Mouse (Mus musculus): ENCODE data around the gene Bcl7c. TPM values are rescaled to one million over a fixed set of nuclear protein-coding genes. Genes with fewer than 3 reads are reported as not detected.
"Not testable (repeated sequence)": the region's sequence is repeated elsewhere in the genome, so short reads cannot be mapped to it uniquely, and the experiment has no call there.

Gene Bcl7c
- polyA plus RNA-seq, 1 experiment from 2014 or later, result 55.5 TPM

DNA sequence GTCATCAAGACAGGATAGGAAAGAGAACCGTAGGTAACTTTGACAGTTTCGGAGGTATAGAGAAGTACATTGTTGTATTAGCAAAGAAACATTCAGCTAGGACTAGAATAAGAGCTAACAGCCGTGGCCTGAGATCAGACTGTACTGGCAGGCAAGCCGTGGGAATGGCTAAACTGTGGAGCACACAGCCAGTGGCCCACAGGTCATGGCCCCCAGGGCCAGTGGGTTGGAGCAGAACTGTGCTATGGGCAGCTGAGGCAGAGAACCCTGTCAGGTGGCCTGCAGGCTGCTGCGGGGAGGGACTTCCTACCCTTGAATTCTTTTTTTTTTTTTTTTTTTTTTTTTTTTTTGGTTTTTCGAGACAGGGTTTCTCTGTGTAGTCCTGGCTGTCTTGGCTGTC, 59.5 kb downstream of the Bcl7c start:
- DNase-seq (ENCODE audit: low spot score) (no peak), ATAC-seq (ENCODE audit: insufficient read depth, low FRiP score, low TSS enrichment) (no peak)
- no peak overlapping the region for H3K27ac ChIP-seq (ENCODE audit: low read depth, low read length)
- H3K4me1 ChIP-seq (ENCODE audit: control insufficient read depth, insufficient read depth, low read length), result no peaks in the 10 kb centered on the region
- H3K9ac ChIP-seq (ENCODE audit: low read length), result no peak overlapping the region
- no peaks in the 10 kb centered on the region for H3K9me3 ChIP-seq (ENCODE audit: control insufficient read depth, low read length)
- H3K4me2 ChIP-seq (ENCODE audit: low read depth), result no peak overlapping the region
- H3K36me3 ChIP-seq (ENCODE audit: control insufficient read depth, insufficient read depth, low read length), result no peaks in the 10 kb centered on the region
- WGBS, result 89% methylated on average over 6 of the region's 6 CpGs
- no peak overlapping the region for H3K4me3 ChIP-seq (ENCODE audit: low read depth, low read length)
- H3K27me3 ChIP-seq (ENCODE audit: control insufficient read depth, insufficient read depth, low read length), result no peaks in the 10 kb centered on the region

GRCm38 (mm10) chr7:127648516-127649201, 60.1 kb downstream of the Bcl7c start:
- 77% methylated on average over 4 of the region's 4 CpGs for WGBS
- no peaks in the 10 kb centered on the region for H3K9me3 ChIP-seq (ENCODE audit: control insufficient read depth, low read length)

GRCm38 (mm10) chr7:127647576-127647975, 61.2 kb downstream of the Bcl7c start:
- not testable (repeated sequence) for H3K4me3 ChIP-seq (ENCODE audit: low read depth, low read length); DNase-seq (ENCODE audit: low spot score); H3K4me2 ChIP-seq (ENCODE audit: low read depth); H3K27ac ChIP-seq (ENCODE audit: low read depth, low read length); H3K36me3 ChIP-seq (ENCODE audit: control insufficient read depth, insufficient read depth, low read length); H3K9ac ChIP-seq (ENCODE audit: low read length); H3K9me3 ChIP-seq (ENCODE audit: control insufficient read depth, low read length); ATAC-seq (ENCODE audit: insufficient read depth, low FRiP score, low TSS enrichment); H3K27me3 ChIP-seq (ENCODE audit: control insufficient read depth, insufficient read depth, low read length); H3K4me1 ChIP-seq (ENCODE audit: control insufficient read depth, insufficient read depth, low read length)
- 97% methylated on average over 7 of the region's 7 CpGs for WGBS

More at GRCm38 (mm10) chr7:127648516-127649201, 60.1 kb downstream of the Bcl7c start:
- Histone ChIP-seq H3K4me3 (ENCODE audit: low read depth, low read length) (no peak overlapping the region), H3K27me3 (ENCODE audit: control insufficient read depth, insufficient read depth, low read length) (no peaks in the 10 kb centered on the region), H3K27ac (ENCODE audit: low read depth, low read length) (no peak overlapping the region), H3K4me2 (ENCODE audit: low read depth) (no peak overlapping the region), H3K36me3 (ENCODE audit: control insufficient read depth, insufficient read depth, low read length) (no peaks in the 10 kb centered on the region), H3K9ac (ENCODE audit: low read length) (no peak overlapping the region), H3K4me1 (ENCODE audit: control insufficient read depth, insufficient read depth, low read length) (no peaks in the 10 kb centered on the region)
- DNase-seq (ENCODE audit: low spot score) (no peak), ATAC-seq (ENCODE audit: insufficient read depth, low FRiP score, low TSS enrichment) (no peak)

GRCm38 (mm10) chr7:127646363-127646762, 62.4 kb downstream of the Bcl7c start:
- Histone ChIP-seq H3K9ac (ENCODE audit: low read length) (no peak overlapping the region), H3K4me3 (ENCODE audit: low read depth, low read length) (no peak overlapping the region), H3K9me3 (ENCODE audit: control insufficient read depth, low read length) (no peaks in the 10 kb centered on the region), H3K36me3 (ENCODE audit: control insufficient read depth, insufficient read depth, low read length) (no peaks in the 10 kb centered on the region), H3K27ac (ENCODE audit: low read depth, low read length) (no peak overlapping the region), H3K4me1 (ENCODE audit: control insufficient read depth, insufficient read depth, low read length) (no peaks in the 10 kb centered on the region), H3K27me3 (ENCODE audit: control insufficient read depth, insufficient read depth, low read length) (no peaks in the 10 kb centered on the region), H3K4me2 (ENCODE audit: low read depth) (no peak overlapping the region)
- ATAC-seq (ENCODE audit: insufficient read depth, low FRiP score, low TSS enrichment), result no peak
- DNase-seq (ENCODE audit: low spot score), result no peak
- 84% methylated on average over 4 of the region's 4 CpGs for WGBS

DNA sequence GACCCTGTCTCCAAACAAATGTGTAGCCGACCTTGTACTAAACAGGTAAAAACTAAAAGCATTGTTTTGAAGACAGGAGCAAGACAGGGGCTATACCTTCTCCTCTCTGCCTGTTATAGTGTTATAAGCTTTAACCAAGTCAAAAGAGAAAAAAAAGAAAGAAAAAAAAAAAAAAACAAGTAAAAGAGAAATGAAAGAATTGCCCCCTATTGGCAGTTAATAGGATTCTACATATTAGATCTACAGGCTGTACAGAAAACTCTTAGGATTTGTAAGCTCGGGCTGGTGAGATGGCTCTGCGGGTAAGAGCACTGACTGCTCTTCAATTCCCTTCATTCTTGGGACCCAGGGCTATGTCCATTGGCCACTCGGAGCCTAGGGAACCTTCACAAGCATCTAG, 66.5 kb downstream of the Bcl7c start:
- H3K4me3 ChIP-seq (ENCODE audit: low read depth, low read length), result no peak overlapping the region
- no peaks in the 10 kb centered on the region for H3K27me3 ChIP-seq (ENCODE audit: control insufficient read depth, insufficient read depth, low read length)
- DNase-seq (ENCODE audit: low spot score) (no peak), ATAC-seq (ENCODE audit: insufficient read depth, low FRiP score, low TSS enrichment) (no peak)
- H3K9me3 ChIP-seq (ENCODE audit: control insufficient read depth, low read length), result no peaks in the 10 kb centered on the region
- H3K4me1 ChIP-seq (ENCODE audit: control insufficient read depth, insufficient read depth, low read length), result 0 out of 2 replicates have a peak, but pooled peaks cover 4% of the 10 kb centered on the region
- no peak overlapping the region for H3K27ac ChIP-seq (ENCODE audit: low read depth, low read length)
- WGBS, result 86% methylated on average over 4 of the region's 4 CpGs
- no peak overlapping the region for H3K9ac ChIP-seq (ENCODE audit: low read length)
- no peaks in the 10 kb centered on the region for H3K36me3 ChIP-seq (ENCODE audit: control insufficient read depth, insufficient read depth, low read length)
- no peak overlapping the region for H3K4me2 ChIP-seq (ENCODE audit: low read depth)

- 48% methylated on average over 4 of the region's 4 CpGs for WGBS
Measured at GRCm38 (mm10) chr7:127641260-127641659, 67.5 kb downstream of the Bcl7c start.

GRCm38 (mm10) chr7:127636963-127637362, 71.8 kb downstream of the Bcl7c start:
- Histone ChIP-seq H3K27me3 (ENCODE audit: control insufficient read depth, insufficient read depth, low read length) (no peaks in the 10 kb centered on the region), H3K4me2 (ENCODE audit: low read depth) (peak overlapping the region; percentile 67), H3K4me3 (ENCODE audit: low read depth, low read length) (peak overlapping the region; percentile 48), H3K36me3 (ENCODE audit: control insufficient read depth, insufficient read depth, low read length) (no peaks in the 10 kb centered on the region), H3K4me1 (ENCODE audit: control insufficient read depth, insufficient read depth, low read length) (0 out of 2 replicates have a peak, but pooled peaks cover 4% of the 10 kb centered on the region), H3K9ac (ENCODE audit: low read length) (peak overlapping the region; percentile 68), H3K9me3 (ENCODE audit: control insufficient read depth, low read length) (no peaks in the 10 kb centered on the region), H3K27ac (ENCODE audit: low read depth, low read length) (no peak overlapping the region)
- under 1% methylated on average over 27 of the region's 27 CpGs for WGBS
- ATAC-seq (ENCODE audit: insufficient read depth, low FRiP score, low TSS enrichment) (no peak), DNase-seq (ENCODE audit: low spot score) (peak; percentile 84)

More at GRCm38 (mm10) chr7:127641260-127641659, 67.5 kb downstream of the Bcl7c start:
- Histone ChIP-seq H3K27ac (ENCODE audit: low read depth, low read length) (no peak overlapping the region), H3K4me3 (ENCODE audit: low read depth, low read length) (no peak overlapping the region), H3K9ac (ENCODE audit: low read length) (no peak overlapping the region), H3K9me3 (ENCODE audit: control insufficient read depth, low read length) (no peaks in the 10 kb centered on the region), H3K36me3 (ENCODE audit: control insufficient read depth, insufficient read depth, low read length) (no peaks in the 10 kb centered on the region), H3K4me2 (ENCODE audit: low read depth) (no peak overlapping the region), H3K27me3 (ENCODE audit: control insufficient read depth, insufficient read depth, low read length) (no peaks in the 10 kb centered on the region), H3K4me1 (ENCODE audit: control insufficient read depth, insufficient read depth, low read length) (0 out of 2 replicates have a peak, but pooled peaks cover 4% of the 10 kb centered on the region)
- ATAC-seq (ENCODE audit: insufficient read depth, low FRiP score, low TSS enrichment) (no peak), DNase-seq (ENCODE audit: low spot score) (no peak)

DNA sequence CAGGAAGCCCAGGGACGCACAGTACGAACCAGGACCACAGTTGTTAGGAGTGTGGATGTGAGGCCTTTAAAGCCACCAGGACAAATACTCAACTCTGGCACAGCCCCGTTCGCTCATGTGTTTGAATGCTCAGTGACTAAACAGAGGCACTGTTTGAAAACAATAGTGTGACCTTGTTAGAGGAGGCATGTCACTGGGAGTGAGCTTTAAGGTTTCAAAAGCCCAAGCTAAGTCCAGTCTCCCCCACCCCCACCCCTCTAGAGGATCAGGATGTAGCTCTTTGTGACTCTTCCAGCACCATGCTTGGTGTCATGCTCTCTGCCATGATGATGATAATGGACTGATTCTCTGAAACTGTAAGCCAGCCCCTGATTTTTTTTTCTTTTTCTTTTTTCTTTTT, 77.3 kb downstream of the Bcl7c start:
- Histone ChIP-seq H3K4me2 (ENCODE audit: low read depth) (no peak overlapping the region), H3K36me3 (ENCODE audit: control insufficient read depth, insufficient read depth, low read length) (no peaks in the 10 kb centered on the region), H3K4me3 (ENCODE audit: low read depth, low read length) (no peak overlapping the region), H3K27me3 (ENCODE audit: control insufficient read depth, insufficient read depth, low read length) (no peaks in the 10 kb centered on the region), H3K9ac (ENCODE audit: low read length) (no peak overlapping the region), H3K27ac (ENCODE audit: low read depth, low read length) (no peak overlapping the region), H3K4me1 (ENCODE audit: control insufficient read depth, insufficient read depth, low read length) (no peaks in the 10 kb centered on the region), H3K9me3 (ENCODE audit: control insufficient read depth, low read length) (no peaks in the 10 kb centered on the region)
- ATAC-seq (ENCODE audit: insufficient read depth, low FRiP score, low TSS enrichment) (no peak), DNase-seq (ENCODE audit: low spot score) (no peak)
- 77% methylated on average over 4 of the region's 4 CpGs for WGBS

GRCm38 (mm10) chr7:127628646-127629045, 80.1 kb downstream of the Bcl7c start:
- Histone ChIP-seq H3K36me3 (ENCODE audit: control insufficient read depth, insufficient read depth, low read length) (no peaks in the 10 kb centered on the region), H3K4me1 (ENCODE audit: control insufficient read depth, insufficient read depth, low read length) (no peaks in the 10 kb centered on the region), H3K27ac (ENCODE audit: low read depth, low read length) (no peak overlapping the region), H3K27me3 (ENCODE audit: control insufficient read depth, insufficient read depth, low read length) (no peaks in the 10 kb centered on the region), H3K4me3 (ENCODE audit: low read depth, low read length) (no peak overlapping the region), H3K9ac (ENCODE audit: low read length) (no peak overlapping the region), H3K4me2 (ENCODE audit: low read depth) (no peak overlapping the region), H3K9me3 (ENCODE audit: control insufficient read depth, low read length) (no peaks in the 10 kb centered on the region)
- ATAC-seq (ENCODE audit: insufficient read depth, low FRiP score, low TSS enrichment) (no peak), DNase-seq (ENCODE audit: low spot score) (no peak)
- WGBS, result 86% methylated on average over 5 of the region's 5 CpGs
